Mouse (Mus musculus): ENCODE results near the gene Taar2. TPM values are rescaled to one million over a fixed set of nuclear protein-coding genes. Genes with fewer than 3 reads are reported as not detected.
A peak's percentile ranks its signal among the peaks of the same experiment; 100 is the strongest.

Gene Taar2
- polyA plus RNA-seq (2015; fragmentation: Nextera tagmentation; extraction: Ambion mirVana) = not detected in 2 replicates

- H3K4me2 ChIP-seq (ENCODE audit: low read length) = peak within 1 kb of the TSS; percentile 32
- H3K9ac ChIP-seq (ENCODE audit: low read depth, low read length) = no peak within 1 kb of the TSS
- peak; percentile 62; the same call in 1 of the 2 replicates for ATAC-seq
- H3K9me3 ChIP-seq (replicated peaks; ENCODE audit: control insufficient read depth, low read length, poor library complexity, severe bottlenecking) = no peaks in the 10 kb centered on the region
- no peaks in the 10 kb centered on the region for H3K27me3 ChIP-seq (ENCODE audit: control insufficient read depth, insufficient read depth, low read depth, low read length)
- H3K27ac ChIP-seq (ENCODE audit: low read length) = no peak within 1 kb of the TSS
- H3K36me3 ChIP-seq (ENCODE audit: control insufficient read depth, insufficient read depth, low read length) = no peaks in the 10 kb centered on the region
- no peak within 1 kb of the TSS for H3K4me3 ChIP-seq (ENCODE audit: low read depth, low read length)
- WGBS = 27% methylated on average over 6 of the region's 6 CpGs
- no peaks in the 10 kb centered on the region; the same call in 1 of the 2 replicates for H3K4me1 ChIP-seq (ENCODE audit: control insufficient read depth, insufficient read depth, low read length)
These were observed at the start of gene Taar2 for GRCm38 (mm10) chr10:23938312-23938711. Taar2 (plus strand) TSS chr10:23938572.

- WGBS = 93% methylated on average over 1 of the region's 1 CpGs
- no peaks in the 10 kb centered on the region for H3K4me1 ChIP-seq (ENCODE audit: control insufficient read depth, insufficient read depth, low read length)
- ATAC-seq = no peak
- no peaks in the 10 kb centered on the region for H3K9me3 ChIP-seq (replicated peaks; ENCODE audit: control insufficient read depth, low read length, poor library complexity, severe bottlenecking)
- H3K4me2 ChIP-seq (ENCODE audit: low read length) = no peak overlapping the region
- H3K27me3 ChIP-seq (ENCODE audit: control insufficient read depth, insufficient read depth, low read depth, low read length) = no peaks in the 10 kb centered on the region
- H3K36me3 ChIP-seq (ENCODE audit: control insufficient read depth, insufficient read depth, low read length) = no peaks in the 10 kb centered on the region
- H3K4me3 ChIP-seq (ENCODE audit: low read depth, low read length) = no peak overlapping the region
- H3K9ac ChIP-seq (ENCODE audit: low read depth, low read length) = no peak overlapping the region
- no peak overlapping the region for H3K27ac ChIP-seq (ENCODE audit: low read length)
These were observed 45.4 kb upstream of the Taar2 start for GRCm38 (mm10) chr10:23892987-23893386.

GRCm38 (mm10) chr10:23894601-23895349, 43.6 kb upstream of the Taar2 start, which contains the start of gene Vnn1:
Vnn1 (plus strand) TSS chr10:23894688.
- Histone ChIP-seq H3K27me3 (ENCODE audit: control insufficient read depth, insufficient read depth, low read depth, low read length) (no peaks in the 10 kb centered on the region), H3K9me3 (replicated peaks; ENCODE audit: control insufficient read depth, low read length, poor library complexity, severe bottlenecking) (no peaks in the 10 kb centered on the region), H3K4me3 (ENCODE audit: low read depth, low read length) (peak within 1 kb of the TSS; percentile 1; the same call in 1 of the 2 replicates), H3K36me3 (ENCODE audit: control insufficient read depth, insufficient read depth, low read length) (no peaks in the 10 kb centered on the region), H3K4me2 (ENCODE audit: low read length) (peak within 1 kb of the TSS; percentile 37), H3K27ac (ENCODE audit: low read length) (no peak within 1 kb of the TSS), H3K9ac (ENCODE audit: low read depth, low read length) (no peak within 1 kb of the TSS), H3K4me1 (ENCODE audit: control insufficient read depth, insufficient read depth, low read length) (no peaks in the 10 kb centered on the region)
- ATAC-seq = no peak
- WGBS = 46% methylated on average over 21 of the region's 21 CpGs

- ATAC-seq = no peak
- Histone ChIP-seq H3K4me2 (ENCODE audit: low read length) (no peak overlapping the region), H3K9me3 (replicated peaks; ENCODE audit: control insufficient read depth, low read length, poor library complexity, severe bottlenecking) (no peaks in the 10 kb centered on the region), H3K27ac (ENCODE audit: low read length) (no peak overlapping the region), H3K4me1 (ENCODE audit: control insufficient read depth, insufficient read depth, low read length) (no peaks in the 10 kb centered on the region), H3K4me3 (ENCODE audit: low read depth, low read length) (no peak overlapping the region), H3K27me3 (ENCODE audit: control insufficient read depth, insufficient read depth, low read depth, low read length) (no peaks in the 10 kb centered on the region), H3K36me3 (ENCODE audit: control insufficient read depth, insufficient read depth, low read length) (no peaks in the 10 kb centered on the region), H3K9ac (ENCODE audit: low read depth, low read length) (no peak overlapping the region)
- WGBS = 85% methylated on average over 7 of the region's 7 CpGs
These were observed 43.0 kb upstream of the Taar2 start for GRCm38 (mm10) chr10:23895376-23895775.

GRCm38 (mm10) chr10:23901119-23901518, 37.3 kb upstream of the Taar2 start:
- no peaks in the 10 kb centered on the region for H3K27me3 ChIP-seq (ENCODE audit: control insufficient read depth, insufficient read depth, low read depth, low read length)
- peak; percentile 56; the same call in 1 of the 2 replicates for ATAC-seq
- no peaks in the 10 kb centered on the region for H3K9me3 ChIP-seq (replicated peaks; ENCODE audit: control insufficient read depth, low read length, poor library complexity, severe bottlenecking)
- WGBS = 19% methylated on average over 3 of the region's 3 CpGs
- H3K4me1 ChIP-seq (ENCODE audit: control insufficient read depth, insufficient read depth, low read length) = no peaks in the 10 kb centered on the region
- no peak overlapping the region for H3K27ac ChIP-seq (ENCODE audit: low read length)
- no peak overlapping the region for H3K9ac ChIP-seq (ENCODE audit: low read depth, low read length)
- no peak overlapping the region for H3K4me2 ChIP-seq (ENCODE audit: low read length)
- H3K36me3 ChIP-seq (ENCODE audit: control insufficient read depth, insufficient read depth, low read length) = no peaks in the 10 kb centered on the region
- no peak overlapping the region for H3K4me3 ChIP-seq (ENCODE audit: low read depth, low read length)

- ATAC-seq = no peak
- no peaks in the 10 kb centered on the region for H3K27me3 ChIP-seq (ENCODE audit: control insufficient read depth, insufficient read depth, low read depth, low read length)
- no peaks in the 10 kb centered on the region for H3K9me3 ChIP-seq (replicated peaks; ENCODE audit: control insufficient read depth, low read length, poor library complexity, severe bottlenecking)
- no peaks in the 10 kb centered on the region for H3K4me1 ChIP-seq (ENCODE audit: control insufficient read depth, insufficient read depth, low read length)
- no peak overlapping the region for H3K9ac ChIP-seq (ENCODE audit: low read depth, low read length)
- no peak overlapping the region for H3K4me3 ChIP-seq (ENCODE audit: low read depth, low read length)
- no peak overlapping the region for H3K27ac ChIP-seq (ENCODE audit: low read length)
- no peaks in the 10 kb centered on the region for H3K36me3 ChIP-seq (ENCODE audit: control insufficient read depth, insufficient read depth, low read length)
- WGBS = 90% methylated on average over 1 of the region's 1 CpGs
- H3K4me2 ChIP-seq (ENCODE audit: low read length) = no peak overlapping the region
These were observed 32.7 kb upstream of the Taar2 start for GRCm38 (mm10) chr10:23905661-23906060.

GRCm38 (mm10) chr10:23920056-23920455, 18.3 kb upstream of the Taar2 start, which contains the start of gene Taar1:
Taar1 (plus strand) TSS chr10:23920356.
- WGBS = 84% methylated on average over 4 of the region's 4 CpGs
- Histone ChIP-seq H3K9me3 (replicated peaks; ENCODE audit: control insufficient read depth, low read length, poor library complexity, severe bottlenecking) (no peaks in the 10 kb centered on the region), H3K36me3 (ENCODE audit: control insufficient read depth, insufficient read depth, low read length) (no peaks in the 10 kb centered on the region), H3K9ac (ENCODE audit: low read depth, low read length) (no peak within 1 kb of the TSS), H3K4me1 (ENCODE audit: control insufficient read depth, insufficient read depth, low read length) (no peaks in the 10 kb centered on the region), H3K27me3 (ENCODE audit: control insufficient read depth, insufficient read depth, low read depth, low read length) (no peaks in the 10 kb centered on the region), H3K4me2 (ENCODE audit: low read length) (no peak within 1 kb of the TSS), H3K4me3 (ENCODE audit: low read depth, low read length) (no peak within 1 kb of the TSS), H3K27ac (ENCODE audit: low read length) (no peak within 1 kb of the TSS)
- no peak for ATAC-seq

- H3K4me3 ChIP-seq (ENCODE audit: low read depth, low read length) = no peak overlapping the region
- no peak overlapping the region for H3K9ac ChIP-seq (ENCODE audit: low read depth, low read length)
- H3K27me3 ChIP-seq (ENCODE audit: control insufficient read depth, insufficient read depth, low read depth, low read length) = no peaks in the 10 kb centered on the region
- no peak overlapping the region for H3K4me2 ChIP-seq (ENCODE audit: low read length)
- H3K36me3 ChIP-seq (ENCODE audit: control insufficient read depth, insufficient read depth, low read length) = no peaks in the 10 kb centered on the region
- 77% methylated on average over 3 of the region's 3 CpGs for WGBS
- ATAC-seq = no peak
- H3K9me3 ChIP-seq (replicated peaks; ENCODE audit: control insufficient read depth, low read length, poor library complexity, severe bottlenecking) = no peaks in the 10 kb centered on the region
- no peaks in the 10 kb centered on the region for H3K4me1 ChIP-seq (ENCODE audit: control insufficient read depth, insufficient read depth, low read length)
- no peak overlapping the region for H3K27ac ChIP-seq (ENCODE audit: low read length)
These were observed 15.9 kb upstream of the Taar2 start for GRCm38 (mm10) chr10:23922468-23922867.

- Histone ChIP-seq H3K9me3 (replicated peaks; ENCODE audit: control insufficient read depth, low read length, poor library complexity, severe bottlenecking) (no peaks in the 10 kb centered on the region), H3K36me3 (ENCODE audit: control insufficient read depth, insufficient read depth, low read length) (no peaks in the 10 kb centered on the region)
- WGBS = 85% methylated on average over 2 of the region's 2 CpGs
These were observed 14.4 kb upstream of the Taar2 start for GRCm38 (mm10) chr10:23923941-23924340.

More at GRCm38 (mm10) chr10:23923941-23924340, 14.4 kb upstream of the Taar2 start:
- H3K27me3 ChIP-seq (ENCODE audit: control insufficient read depth, insufficient read depth, low read depth, low read length) = no peaks in the 10 kb centered on the region
- no peak overlapping the region for H3K4me2 ChIP-seq (ENCODE audit: low read length)
- H3K4me3 ChIP-seq (ENCODE audit: low read depth, low read length) = no peak overlapping the region
- no peaks in the 10 kb centered on the region for H3K4me1 ChIP-seq (ENCODE audit: control insufficient read depth, insufficient read depth, low read length)
- ATAC-seq = no peak
- no peak overlapping the region for H3K9ac ChIP-seq (ENCODE audit: low read depth, low read length)
- no peak overlapping the region for H3K27ac ChIP-seq (ENCODE audit: low read length)
